ENCODE assay signal across 16 mouse cellular contexts in the genomic region with DNA sequence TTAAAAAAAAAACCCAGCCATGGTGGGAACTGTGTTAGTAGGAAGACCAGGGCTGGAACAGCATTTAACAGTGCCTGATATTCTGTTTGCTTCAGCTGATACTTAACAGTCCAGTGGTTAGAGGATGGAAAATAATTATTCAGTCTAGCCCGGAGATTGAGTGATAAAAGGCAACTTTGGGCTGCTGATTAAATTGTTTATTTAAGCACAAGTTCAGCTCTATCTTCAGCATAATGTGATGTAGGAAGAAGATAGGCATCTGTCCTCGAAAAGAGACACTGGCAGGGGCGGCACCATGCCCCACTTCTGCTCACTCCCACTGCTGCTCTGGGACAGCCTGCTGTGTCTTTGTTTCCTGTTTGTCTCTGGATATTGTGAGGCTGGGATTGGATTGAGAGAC.
"Had no signal": no experiment of that assay in that cellular context is flagged by ENCODE, and none has a peak within 500 bp of the region (broad histone marks: within the 10 kb centered on the region; RNA-seq: fewer than 3 reads in every experiment).

No protein-coding gene starts in this region.

- H3K27ac ChIP-seq: intestine, embryonic 15.5 days; kidney, embryonic 15.5 days; left cerebral cortex, adult 2 months; limb, embryonic 10.5 days; liver, embryonic 15.5 days; macrophage; midbrain, embryonic 12.5 days; neural tube, embryonic 15.5 days had no signal

- ATAC-seq: midbrain, embryonic 16.5 days had no signal

- H3K9ac ChIP-seq: intestine, embryonic 15.5 days; kidney, embryonic 15.5 days; liver, embryonic 15.5 days; lung, embryonic 14.5 days; midbrain, embryonic 12.5 days; neural tube, embryonic 15.5 days had no signal

- H3K4me3 ChIP-seq: intestine, embryonic 15.5 days; kidney, embryonic 15.5 days; left cerebral cortex, adult 2 months; limb, embryonic 10.5 days; liver, embryonic 15.5 days; megakaryocyte, embryonic 14.5 days; midbrain, embryonic 12.5 days; neural tube, embryonic 15.5 days had no signal

- H3K27me3 ChIP-seq: intestine, embryonic 15.5 days; liver, embryonic 15.5 days; midbrain, embryonic 12.5 days; neural tube, embryonic 15.5 days had no signal

- H3K4me2 ChIP-seq: intestine, embryonic 15.5 days; kidney, embryonic 15.5 days; liver, embryonic 11.5 days; liver, embryonic 15.5 days; lung, embryonic 14.5 days; midbrain, embryonic 12.5 days; neural tube, embryonic 15.5 days had no signal

- DNase-seq: kidney, adult 2 months; kidney, postnatal 14 days; lung, embryonic 14.5 days; right cerebral cortex, postnatal 14 days; thymus, postnatal 36 days had no signal

- H3K4me1 ChIP-seq: intestine, embryonic 15.5 days; kidney, embryonic 15.5 days; limb, embryonic 10.5 days; liver, embryonic 15.5 days; megakaryocyte, embryonic 14.5 days; midbrain, embryonic 12.5 days; neural tube, embryonic 15.5 days had no signal

- H3K9me3 ChIP-seq: intestine, embryonic 15.5 days; kidney, embryonic 15.5 days; limb, embryonic 10.5 days; liver, embryonic 15.5 days; megakaryocyte, embryonic 14.5 days; midbrain, embryonic 12.5 days; neural tube, embryonic 15.5 days had no signal

- H3K36me3 ChIP-seq: intestine, embryonic 15.5 days; kidney, embryonic 15.5 days; limb, embryonic 10.5 days; liver, embryonic 15.5 days; midbrain, embryonic 12.5 days; neural tube, embryonic 15.5 days had no signal
